Comparison of ENCODE assay signal across 8 mouse cellular contexts in genomic region chr19:8966590-8967372, GRCm38 (mm10). TPM values are rescaled to one million over a fixed set of nuclear protein-coding genes. Genes with fewer than 3 reads are reported as not detected.
A peak's percentile ranks its signal among the peaks of the same experiment; 100 is the strongest.
DNase-seq lines count a peak whose midpoint lies in the region; ATAC-seq lines count a peak whose summit lies in the region.

Gene Eef1g, plus strand, starts transcription at chr19:8967041.

- no peaks in the 10 kb centered on the region for H3K9me3 ChIP-seq in heart, embryonic 14.5 days (ENCODE audit: control insufficient read depth, low read length)
- no peaks in the 10 kb centered on the region for H3K9me3 ChIP-seq in liver, embryonic 13.5 days (replicated peaks)
- no peaks in the 10 kb centered on the region for H3K9me3 ChIP-seq in stomach, embryonic 16.5 days (replicated peaks; ENCODE audit: control insufficient read depth, low read length)

- under 1% methylated on average over 52 of the region's 52 CpGs for WGBS in heart, embryonic 14.5 days
- WGBS in liver, embryonic 13.5 days (ENCODE audit: insufficient replicate concordance): under 1% methylated on average over 52 of the region's 52 CpGs
- under 1% methylated on average over 52 of the region's 52 CpGs for WGBS in stomach, embryonic 16.5 days

- peak; percentile 98 for DNase-seq in c-Kit-negative CD71-positive TER-119-positive erythroid progenitor cells, embryonic 14.5 days (ENCODE audit: low read depth, low spot score)
- DNase-seq in fibroblast of lung, adult 2 months (ENCODE audit: low read depth): peak; percentile 99
- DNase-seq in kidney, postnatal 14 days: peak; percentile 100
- DNase-seq in liver, embryonic 13.5 days: peak; percentile 99
- peak; percentile 99 for DNase-seq in neural tube, embryonic 10.5 days (ENCODE audit: extremely low spot score, low spot score)

- H3K4me2 ChIP-seq in heart, embryonic 14.5 days (ENCODE audit: low read length): peak within 1 kb of the TSS; percentile 84
- H3K4me2 ChIP-seq in liver, embryonic 13.5 days: peak within 1 kb of the TSS; percentile 94
- peak within 1 kb of the TSS; percentile 66 for H3K4me2 ChIP-seq in stomach, embryonic 16.5 days (ENCODE audit: low read depth, low read length)

- H3K27me3 ChIP-seq in heart, embryonic 14.5 days (ENCODE audit: control insufficient read depth, insufficient read depth, low read length): no peaks in the 10 kb centered on the region
- no peaks in the 10 kb centered on the region for H3K27me3 ChIP-seq in liver, embryonic 13.5 days
- no peaks in the 10 kb centered on the region for H3K27me3 ChIP-seq in stomach, embryonic 16.5 days (ENCODE audit: control insufficient read depth, insufficient read depth, low read length)

- peak within 1 kb of the TSS; percentile 77 to 80 for H3K4me3 ChIP-seq in heart, embryonic 14.5 days (ENCODE audit: control insufficient read depth in 1 of 2, insufficient read depth in 1 of 2, low read depth in 1 of 2, low read length in 2 of 2)
- peak within 1 kb of the TSS; percentile 85 for H3K4me3 ChIP-seq in liver, embryonic 13.5 days (replicated peaks)
- H3K4me3 ChIP-seq in stomach, embryonic 16.5 days (replicated peaks; ENCODE audit: low read length): peak within 1 kb of the TSS; percentile 73

- peak within 1 kb of the TSS; percentile 92 to 96 for H3K27ac ChIP-seq in heart, embryonic 14.5 days (replicated peaks in 1 of 2; ENCODE audit: control insufficient read depth in 1 of 2, insufficient read depth in 1 of 2, low read depth in 2 of 2, low read length in 2 of 2)
- peak within 1 kb of the TSS; percentile 87 for H3K27ac ChIP-seq in liver, embryonic 13.5 days
- peak within 1 kb of the TSS; percentile 92 for H3K27ac ChIP-seq in stomach, embryonic 16.5 days (ENCODE audit: low read length)

- H3K4me1 ChIP-seq in heart, embryonic 14.5 days (ENCODE audit: control insufficient read depth in 2 of 2, insufficient read depth in 2 of 2, low read length in 2 of 2): peaks cover 6 to 14% of the 10 kb centered on the region in 2 experiments
- peaks cover 42% of the 10 kb centered on the region for H3K4me1 ChIP-seq in liver, embryonic 13.5 days (replicated peaks)
- H3K4me1 ChIP-seq in stomach, embryonic 16.5 days (ENCODE audit: control insufficient read depth, insufficient read depth, low read length): peaks cover 13% of the 10 kb centered on the region

- peak within 1 kb of the TSS; percentile 95 for H3K9ac ChIP-seq in heart, embryonic 14.5 days (ENCODE audit: low read length)
- H3K9ac ChIP-seq in liver, embryonic 13.5 days: peak within 1 kb of the TSS; percentile 91
- H3K9ac ChIP-seq in stomach, embryonic 16.5 days (ENCODE audit: low read length): peak within 1 kb of the TSS; percentile 83

- peaks cover 80% of the 10 kb centered on the region for H3K36me3 ChIP-seq in heart, embryonic 14.5 days (ENCODE audit: control insufficient read depth, insufficient read depth, low read length)
- H3K36me3 ChIP-seq in liver, embryonic 13.5 days: peaks cover 77% of the 10 kb centered on the region
- H3K36me3 ChIP-seq in stomach, embryonic 16.5 days (ENCODE audit: control insufficient read depth, insufficient read depth, low read length): peaks cover 30% of the 10 kb centered on the region

- ATAC-seq in CD4-positive, CD25-positive, alpha-beta regulatory T cell, adult 4 months: peak; percentile 96
- peak; percentile 100 for ATAC-seq in heart, embryonic 14.5 days (ENCODE audit: insufficient number of reproducible peaks, insufficient read depth, low FRiP score, low read depth)
- peak; percentile 98 for ATAC-seq in liver, embryonic 13.5 days (ENCODE audit: low read depth)
- peak; percentile 99 for ATAC-seq in stomach, embryonic 16.5 days (ENCODE audit: insufficient read depth, low FRiP score)

RNA-seq across cellular contexts. Expression of gene Eef1g, which starts in this region (rescaled TPM):
- polyA plus RNA-seq in CD4-positive, CD25-positive, alpha-beta regulatory T cell, adult 4 months (2017; shearing (Covaris generic)): 100 to 1,000 TPM; 667 to 787 TPM
- 234 and 253 TPM in 2 replicates for polyA plus RNA-seq in heart, embryonic 14.5 days (2014; fragmentation: Nextera tagmentation; extraction: Ambion mirVana)
- polyA plus RNA-seq in liver, embryonic 13.5 days (2015; fragmentation: Nextera tagmentation; extraction: Ambion mirVana): 298 and 320 TPM in 2 replicates
- 401 and 441 TPM in 2 replicates for polyA plus RNA-seq in stomach, embryonic 16.5 days (2015; fragmentation: Nextera tagmentation; extraction: Ambion mirVana)

Comparison
In these comparisons a context has a peak if more than half of its experiments do, and no peak if none do; other contexts are left out.
1. Peak in every context shown above with its lines: DNase-seq, ATAC-seq, H3K4me3 ChIP-seq and H3K27ac ChIP-seq.